Mouse (Mus musculus) erythroblast, adult 5-6 weeks (primary cell): ENCODE results near the gene Olfr313. TPM values are rescaled to one million over a fixed set of nuclear protein-coding genes. Genes with fewer than 3 reads are reported as not detected.

Experiments used
- ATAC-seq: replicated peaks from 2 replicates; pipeline ENCODE4 v1.8.0; 2016; ENCODE audit warnings: moderate number of reproducible peaks, mild to moderate bottlenecking, moderate TSS enrichment, inconsistent platforms; ENCODE audit not compliant: poor library complexity, low FRiP score, severe bottlenecking
- total RNA-seq, 2 experiments: library from RNA; stranded (forward) in 1 of 2; stranded (reverse) in 1 of 2; fragments of 150-400 nt in 1 of 2; fragments of 200-764, 138-1000 nt in 1 of 2; gene quantifications; 2 replicates each; pipeline versions ENCODE4 v1.2.3 to v1.2.4; 2015 to 2017; ENCODE audit warnings: low replicate concordance in 2 of 2

Gene Olfr313
- total RNA-seq, 2 experiments from 2014 or later, result not detected

- peak; percentile 98 for ATAC-seq
Measured at GRCm38 (mm10) chr11:58846919-58847461, 32.2 kb downstream of the Olfr313 start, which contains the start of gene Gm12258. TSS of gene Gm12258 (plus strand) at chr11:58847158.

- 0 out of 2 replicates have a peak, but pooled peaks have one; percentile 20 for ATAC-seq
Measured at GRCm38 (mm10) chr11:58847636-58848035, 32.8 kb downstream of the Olfr313 start.

- ATAC-seq, result no peak
Measured at GRCm38 (mm10) chr11:58849731-58850130, 34.9 kb downstream of the Olfr313 start.

- ATAC-seq, result no peak
Measured at GRCm38 (mm10) chr11:58860744-58861143, 45.9 kb downstream of the Olfr313 start.

- ATAC-seq, result peak; percentile 94
Measured at GRCm38 (mm10) chr11:58867039-58867953, 52.5 kb downstream of the Olfr313 start, which contains the start of gene 2810021J22Rik. TSS of gene 2810021J22Rik (plus strand) at chr11:58867216.

GRCm38 (mm10) chr11:58867954-58868330 is 53.1 kb downstream of the Olfr313 start:
- ATAC-seq, result no peak

Other genes with a start within 250 kb of the Olfr313 start
- not detected in 2 replicates for gene Olfr224, start 244.4 kb upstream of the Olfr313 start, total RNA-seq (2015; ENCODE audit: low replicate concordance)
- gene Olfr224, start 244.4 kb upstream of the Olfr313 start, total RNA-seq (2017; ENCODE audit: low replicate concordance), result not detected in 2 replicates
- not detected in 2 replicates for gene Olfr325, start 237.3 kb upstream of the Olfr313 start, total RNA-seq (2015; ENCODE audit: low replicate concordance)
- not detected in 2 replicates for gene Olfr325, start 237.3 kb upstream of the Olfr313 start, total RNA-seq (2017; ENCODE audit: low replicate concordance)
- not detected in 2 replicates for gene Olfr324, start 219.9 kb upstream of the Olfr313 start, total RNA-seq (2015; ENCODE audit: low replicate concordance)
- 0.14 TPM in 1 of 2 replicates, not detected in the other for gene Olfr324, start 219.9 kb upstream of the Olfr313 start, total RNA-seq (2017; ENCODE audit: low replicate concordance)
- gene 2210407C18Rik, start 198.9 kb upstream of the Olfr313 start, total RNA-seq (2015; ENCODE audit: low replicate concordance), result not detected in 2 replicates
- not detected in 2 replicates for gene 2210407C18Rik, start 198.9 kb upstream of the Olfr313 start, total RNA-seq (2017; ENCODE audit: low replicate concordance)
- 3.5 TPM in 1 of 2 replicates, not detected in the other for gene Olfr323, start 184.5 kb upstream of the Olfr313 start, total RNA-seq (2015; ENCODE audit: low replicate concordance)
- not detected in 2 replicates for gene Olfr323, start 184.5 kb upstream of the Olfr313 start, total RNA-seq (2017; ENCODE audit: low replicate concordance)
- 320 and 369 TPM in 2 replicates for gene Trim58, start 174.5 kb upstream of the Olfr313 start, total RNA-seq (2015; ENCODE audit: low replicate concordance)
- 372 and 438 TPM in 2 replicates for gene Trim58, start 174.5 kb upstream of the Olfr313 start, total RNA-seq (2017; ENCODE audit: low replicate concordance)
- 0.38 and 1.0 TPM in 2 replicates for gene Olfr322, start 156.2 kb upstream of the Olfr313 start, total RNA-seq (2015; ENCODE audit: low replicate concordance)
- 0.42 and 1.0 TPM in 2 replicates for gene Olfr322, start 156.2 kb upstream of the Olfr313 start, total RNA-seq (2017; ENCODE audit: low replicate concordance)
- gene Olfr320, start 133.9 kb upstream of the Olfr313 start, total RNA-seq (2015; ENCODE audit: low replicate concordance), result not detected in 2 replicates
- not detected in 2 replicates for gene Olfr320, start 133.9 kb upstream of the Olfr313 start, total RNA-seq (2017; ENCODE audit: low replicate concordance)
- not detected in 2 replicates for gene Olfr319, start 115.8 kb upstream of the Olfr313 start, total RNA-seq (2015; ENCODE audit: low replicate concordance)
- gene Olfr319, start 115.8 kb upstream of the Olfr313 start, total RNA-seq (2017; ENCODE audit: low replicate concordance), result not detected in 2 replicates
- not detected in 2 replicates for gene Olfr318, start 91.0 kb upstream of the Olfr313 start, total RNA-seq (2015; ENCODE audit: low replicate concordance)
- gene Olfr318, start 91.0 kb upstream of the Olfr313 start, total RNA-seq (2017; ENCODE audit: low replicate concordance), result not detected in 2 replicates
- not detected in 2 replicates for gene Olfr317, start 75.8 kb upstream of the Olfr313 start, total RNA-seq (2015; ENCODE audit: low replicate concordance)
- gene Olfr317, start 75.8 kb upstream of the Olfr313 start, total RNA-seq (2017; ENCODE audit: low replicate concordance), result not detected in 2 replicates
- gene Olfr316, start 62.3 kb upstream of the Olfr313 start, total RNA-seq (2015; ENCODE audit: low replicate concordance), result not detected in 2 replicates
- gene Olfr316, start 62.3 kb upstream of the Olfr313 start, total RNA-seq (2017; ENCODE audit: low replicate concordance), result not detected in 2 replicates
- gene Olfr315, start 41.8 kb upstream of the Olfr313 start, total RNA-seq (2015; ENCODE audit: low replicate concordance), result not detected in 2 replicates
- gene Olfr315, start 41.8 kb upstream of the Olfr313 start, total RNA-seq (2017; ENCODE audit: low replicate concordance), result not detected in 2 replicates
- not detected in 2 replicates for gene Olfr314, start 32.0 kb upstream of the Olfr313 start, total RNA-seq (2015; ENCODE audit: low replicate concordance)
- gene Olfr314, start 32.0 kb upstream of the Olfr313 start, total RNA-seq (2017; ENCODE audit: low replicate concordance), result not detected in 2 replicates
- not detected in 2 replicates for gene Fam183b, start 13.0 kb upstream of the Olfr313 start, total RNA-seq (2015; ENCODE audit: low replicate concordance)
- not detected in 2 replicates for gene Fam183b, start 13.0 kb upstream of the Olfr313 start, total RNA-seq (2017; ENCODE audit: low replicate concordance)
- not detected in 2 replicates for gene Olfr312, start 14.2 kb downstream of the Olfr313 start, total RNA-seq (2015; ENCODE audit: low replicate concordance)
- 0.42 TPM in 1 of 2 replicates, not detected in the other for gene Olfr312, start 14.2 kb downstream of the Olfr313 start, total RNA-seq (2017; ENCODE audit: low replicate concordance)
- gene Olfr311, start 24.3 kb downstream of the Olfr313 start, total RNA-seq (2015; ENCODE audit: low replicate concordance), result not detected in 2 replicates
- not detected in 2 replicates for gene Olfr311, start 24.3 kb downstream of the Olfr313 start, total RNA-seq (2017; ENCODE audit: low replicate concordance)
- 19.2 and 31.1 TPM in 2 replicates for gene Gm12258, start 32.2 kb downstream of the Olfr313 start, total RNA-seq (2015; ENCODE audit: low replicate concordance)
- gene Gm12258, start 32.2 kb downstream of the Olfr313 start, total RNA-seq (2017; ENCODE audit: low replicate concordance), result 20.1 and 38.3 TPM in 2 replicates
- gene 2810021J22Rik, start 52.2 kb downstream of the Olfr313 start, total RNA-seq (2015; ENCODE audit: low replicate concordance), result 0.63 and 1.7 TPM in 2 replicates
- gene 2810021J22Rik, start 52.2 kb downstream of the Olfr313 start, total RNA-seq (2017; ENCODE audit: low replicate concordance), result 2.0 and 2.1 TPM in 2 replicates
- gene Zfp39, start 89.2 kb downstream of the Olfr313 start, total RNA-seq (2015; ENCODE audit: low replicate concordance), result 15.2 and 23.4 TPM in 2 replicates
- 18.3 and 19.8 TPM in 2 replicates for gene Zfp39, start 89.2 kb downstream of the Olfr313 start, total RNA-seq (2017; ENCODE audit: low replicate concordance)
- 296 and 325 TPM in 2 replicates for gene Btnl10, start 102.9 kb downstream of the Olfr313 start, total RNA-seq (2015; ENCODE audit: low replicate concordance)
- gene Btnl10, start 102.9 kb downstream of the Olfr313 start, total RNA-seq (2017; ENCODE audit: low replicate concordance), result 491 and 558 TPM in 2 replicates
- gene Rnf187, start 123.9 kb downstream of the Olfr313 start, total RNA-seq (2015; ENCODE audit: low replicate concordance), result 18.6 and 23.6 TPM in 2 replicates
- 32.3 and 36.6 TPM in 2 replicates for gene Rnf187, start 123.9 kb downstream of the Olfr313 start, total RNA-seq (2017; ENCODE audit: low replicate concordance)
- 7.5 and 25.9 TPM in 2 replicates for gene Hist3h2ba, start 133.9 kb downstream of the Olfr313 start, total RNA-seq (2015; ENCODE audit: low replicate concordance)
- gene Hist3h2ba, start 133.9 kb downstream of the Olfr313 start, total RNA-seq (2017; ENCODE audit: low replicate concordance), result 40.6 and 51.9 TPM in 2 replicates
- gene Hist3h2a, start 139.7 kb downstream of the Olfr313 start, total RNA-seq (2015; ENCODE audit: low replicate concordance), result 30.5 and 41.5 TPM in 2 replicates
- gene Hist3h2a, start 139.7 kb downstream of the Olfr313 start, total RNA-seq (2017; ENCODE audit: low replicate concordance), result 255 and 279 TPM in 2 replicates
- gene Trim17, start 139.7 kb downstream of the Olfr313 start, total RNA-seq (2015; ENCODE audit: low replicate concordance), result 0.63 TPM in 1 of 2 replicates, not detected in the other
- 1.5 TPM in 1 of 2 replicates, not detected in the other for gene Trim17, start 139.7 kb downstream of the Olfr313 start, total RNA-seq (2017; ENCODE audit: low replicate concordance)
- gene Trim11, start 163.1 kb downstream of the Olfr313 start, total RNA-seq (2015; ENCODE audit: low replicate concordance), result 6.7 and 11.1 TPM in 2 replicates
- 8.1 and 10.8 TPM in 2 replicates for gene Trim11, start 163.1 kb downstream of the Olfr313 start, total RNA-seq (2017; ENCODE audit: low replicate concordance)